Mouse (Mus musculus): ENCODE measurements around the gene Lmo7.
A peak's percentile ranks its signal among the peaks of the same experiment; 100 is the strongest.

Lmo7 gene

GRCm38 (mm10) chr14:101729237-101729971, at the start of gene Lmo7, which contains the start of gene Gm9922:
Lmo7 (plus strand) TSS chr14:101729957.
Gm9922 (minus strand) TSS chr14:101729814.
- peak; percentile 85 for DNase-seq (ENCODE audit: extremely low spot score)

DNA sequence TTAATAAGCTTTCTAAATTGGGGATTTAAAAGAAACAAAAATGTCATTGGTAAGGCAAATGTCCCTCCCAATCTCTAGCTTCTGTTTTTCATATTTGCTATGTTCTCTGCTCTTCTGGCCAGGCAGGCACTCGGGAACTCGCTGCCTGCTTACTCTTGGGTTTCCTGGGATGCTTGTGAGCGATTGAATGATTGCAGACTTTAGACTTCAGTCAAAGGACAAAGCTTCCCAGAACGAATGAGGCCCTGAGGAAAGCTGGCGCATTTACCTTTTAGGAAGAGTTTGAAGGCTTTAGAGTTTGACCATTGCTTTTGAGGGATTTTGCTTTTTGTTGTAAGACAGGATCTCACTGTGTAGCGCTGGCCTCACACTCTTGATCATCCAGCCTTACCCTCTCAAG, 42.1 kb upstream of the Lmo7 start:
- no peak for DNase-seq (ENCODE audit: extremely low spot score)

GRCm38 (mm10) chr14:101688406-101688805, 41.4 kb upstream of the Lmo7 start:
- DNase-seq (ENCODE audit: extremely low spot score), result no peak

DNA sequence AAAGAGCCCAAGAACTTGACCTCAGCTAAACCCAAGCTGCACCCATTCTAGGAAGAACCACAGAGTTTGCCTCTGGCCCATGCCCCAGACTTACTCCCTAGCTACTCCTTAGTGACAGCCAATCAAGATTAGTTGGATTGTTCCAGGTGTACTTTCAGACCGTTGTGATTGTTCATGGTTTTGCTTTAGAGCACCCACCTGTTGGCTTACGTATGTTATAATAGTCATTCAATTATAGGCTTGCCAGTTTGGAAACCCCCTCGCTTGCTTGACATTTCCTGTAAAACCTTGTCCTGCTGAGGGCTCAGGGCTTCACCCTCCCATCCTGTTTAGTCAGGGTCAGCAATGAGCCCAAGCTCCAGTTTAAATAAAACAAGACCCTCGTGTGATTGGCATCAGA, 25.3 kb upstream of the Lmo7 start:
- no peak for DNase-seq (ENCODE audit: extremely low spot score)

GRCm38 (mm10) chr14:101707088-101707487, 22.7 kb upstream of the Lmo7 start:
- DNase-seq (ENCODE audit: extremely low spot score), result no peak

DNA sequence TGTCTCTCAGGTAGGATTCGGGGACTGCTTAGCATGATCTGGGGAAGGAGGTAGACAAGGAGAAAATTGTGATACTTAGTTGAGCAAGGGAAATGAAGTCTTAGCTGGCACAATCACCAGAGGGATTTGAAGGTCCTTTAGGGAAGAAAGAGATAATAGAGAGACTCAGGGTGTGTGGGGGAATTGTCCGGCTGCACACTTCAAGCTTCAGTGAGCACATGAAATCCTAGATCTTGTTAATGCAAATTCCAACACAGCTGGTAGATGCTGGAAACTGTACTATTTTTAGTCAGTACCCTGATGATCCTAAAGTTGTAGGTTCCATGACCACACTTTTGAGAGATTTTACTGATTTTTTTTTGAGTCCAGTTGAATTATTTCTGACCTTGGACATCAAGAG, 15.3 kb upstream of the Lmo7 start:
- no peak for DNase-seq (ENCODE audit: extremely low spot score)

- DNase-seq (ENCODE audit: extremely low spot score), result no peak
These were observed 375 bp downstream of the Lmo7 start for GRCm38 (mm10) chr14:101729972-101730692.

DNA sequence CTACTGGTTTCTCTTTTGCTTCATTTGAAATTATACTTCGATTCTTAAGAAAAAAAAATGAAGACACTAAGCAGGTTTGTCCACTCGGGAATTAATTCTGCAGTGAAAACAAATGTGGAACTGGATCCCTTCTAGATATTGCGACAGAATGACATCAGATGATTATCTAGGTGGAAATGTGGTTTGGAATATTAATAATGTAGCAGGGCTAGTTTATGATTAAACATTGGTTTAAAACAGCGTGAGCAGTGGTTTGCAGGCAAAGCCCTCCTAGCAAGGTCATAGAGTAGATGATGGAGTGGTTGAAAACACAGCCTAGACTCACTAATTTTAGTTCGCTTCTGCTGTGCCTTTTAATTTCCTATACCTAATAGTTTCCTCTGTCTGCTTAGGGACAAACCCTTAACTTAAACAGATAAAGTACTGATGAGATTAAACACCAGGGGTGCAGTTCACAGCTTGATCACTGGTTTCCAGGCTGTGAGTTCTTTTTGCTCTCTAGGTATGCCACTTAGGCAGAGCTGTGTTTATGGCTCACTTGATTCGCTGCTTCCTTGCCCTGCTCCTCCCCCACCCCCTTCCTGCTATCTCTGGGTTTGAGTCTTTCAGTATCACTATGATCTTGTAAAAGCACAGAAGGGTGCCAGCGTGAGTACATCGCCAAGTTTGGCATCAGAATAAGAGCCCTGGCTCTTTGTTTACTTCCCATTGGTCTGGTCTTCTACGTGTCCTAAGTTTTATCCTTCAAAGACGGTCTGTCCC, 4.0 kb downstream of the Lmo7 start:
- peak; percentile 12 for DNase-seq (ENCODE audit: extremely low spot score)

DNA sequence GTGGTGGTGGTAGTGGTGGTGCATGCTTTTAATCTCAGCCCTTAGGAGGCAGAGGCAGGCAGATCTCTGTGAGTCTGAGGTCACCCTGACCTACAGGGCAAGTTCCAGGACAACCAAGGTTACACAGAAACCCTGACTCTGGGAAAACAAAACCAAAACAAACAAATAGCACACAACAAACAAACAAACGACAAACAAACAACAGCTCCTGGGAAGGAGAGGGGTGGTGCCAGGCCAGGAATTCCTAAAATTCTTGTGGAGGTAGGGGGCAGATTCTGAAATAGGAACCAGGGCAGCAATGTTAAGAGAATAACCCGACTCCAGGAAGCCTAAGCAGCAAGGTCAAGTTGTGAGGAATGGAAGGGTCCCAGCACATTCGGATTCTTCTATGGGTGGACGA, 7.7 kb downstream of the Lmo7 start:
- DNase-seq (ENCODE audit: extremely low spot score), result no peak

DNA sequence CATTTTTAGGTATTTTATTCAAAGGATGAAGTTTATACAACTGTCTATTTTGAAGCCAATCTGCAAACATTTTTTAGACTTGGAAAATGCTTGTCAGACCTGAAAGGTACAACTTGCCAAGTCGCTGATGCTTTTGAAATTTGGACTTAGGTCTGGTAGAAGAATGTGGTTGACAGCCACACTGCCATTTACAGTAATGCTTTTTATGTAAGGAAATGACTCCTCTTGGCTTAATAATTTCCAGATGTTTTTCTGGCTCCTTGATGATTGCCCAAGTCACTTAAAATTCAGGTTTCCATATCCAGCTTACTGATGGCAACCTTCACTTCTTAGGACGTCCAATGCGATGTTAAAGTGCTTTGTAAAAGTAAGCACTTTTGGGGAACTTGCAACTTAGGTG, 16.9 kb downstream of the Lmo7 start:
- DNase-seq (ENCODE audit: extremely low spot score), result no peak

GRCm38 (mm10) chr14:101747811-101748210, 18.1 kb downstream of the Lmo7 start:
- DNase-seq (ENCODE audit: extremely low spot score), result no peak

DNA sequence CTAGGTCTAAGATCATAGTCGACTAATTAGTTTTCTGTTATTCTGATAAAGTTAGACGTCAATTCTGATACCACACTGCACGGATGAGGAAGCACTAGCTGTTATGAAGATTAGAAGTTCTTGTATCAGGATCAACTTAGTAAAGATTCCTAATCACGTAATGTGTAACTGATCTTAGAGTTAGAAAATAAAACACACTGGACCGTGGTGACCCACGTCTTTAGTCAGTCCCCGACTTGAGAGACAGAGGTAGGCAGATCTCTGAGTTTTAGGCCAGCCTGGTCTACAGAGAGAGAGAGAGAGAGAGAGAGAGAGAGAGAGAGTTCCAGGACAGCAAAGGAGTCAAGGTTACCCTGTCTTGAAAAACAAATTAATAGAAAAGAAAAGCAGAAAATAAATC, 18.7 kb downstream of the Lmo7 start:
- no peak for DNase-seq (ENCODE audit: extremely low spot score)

DNA sequence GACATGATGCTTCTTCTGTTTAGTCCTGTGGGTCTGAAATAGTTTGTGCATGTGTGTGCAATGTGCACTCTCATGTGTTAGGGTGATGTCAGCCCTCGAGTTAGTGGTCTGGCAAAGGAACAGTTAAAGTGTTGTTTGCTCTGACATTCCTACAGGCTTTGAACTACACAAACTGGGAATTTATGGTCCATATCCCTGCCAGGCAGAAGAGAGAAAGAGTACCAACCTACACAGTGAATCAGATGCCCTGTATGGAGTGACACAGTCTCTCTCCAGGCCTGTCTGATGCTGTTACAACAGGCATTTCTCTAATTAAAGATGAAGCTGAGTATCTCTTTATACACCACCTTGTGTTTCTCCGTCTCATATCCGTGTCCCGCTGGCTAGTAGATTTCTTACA, 21.2 kb downstream of the Lmo7 start:
- no peak for DNase-seq (ENCODE audit: extremely low spot score)

DNA sequence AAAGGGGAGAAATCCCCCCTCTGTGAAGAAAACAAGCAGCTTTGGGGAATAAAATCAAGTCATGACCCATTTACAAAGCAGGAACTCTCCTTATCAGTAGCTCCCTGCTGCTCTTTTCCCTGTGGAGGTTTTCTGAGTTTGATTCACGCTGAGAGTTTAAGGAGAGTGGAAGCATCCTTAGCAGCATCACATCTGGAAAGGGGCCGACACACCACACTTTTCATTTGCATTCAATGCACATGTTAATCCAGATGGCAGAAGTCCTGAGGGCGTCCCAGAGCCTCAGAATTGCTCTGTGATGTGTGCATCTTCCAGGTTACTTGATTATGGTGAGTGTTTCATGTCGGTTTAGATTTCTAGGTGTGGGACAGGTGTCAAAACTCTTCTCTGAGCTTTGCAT, 25.7 kb downstream of the Lmo7 start:
- no peak for DNase-seq (ENCODE audit: extremely low spot score)

DNA sequence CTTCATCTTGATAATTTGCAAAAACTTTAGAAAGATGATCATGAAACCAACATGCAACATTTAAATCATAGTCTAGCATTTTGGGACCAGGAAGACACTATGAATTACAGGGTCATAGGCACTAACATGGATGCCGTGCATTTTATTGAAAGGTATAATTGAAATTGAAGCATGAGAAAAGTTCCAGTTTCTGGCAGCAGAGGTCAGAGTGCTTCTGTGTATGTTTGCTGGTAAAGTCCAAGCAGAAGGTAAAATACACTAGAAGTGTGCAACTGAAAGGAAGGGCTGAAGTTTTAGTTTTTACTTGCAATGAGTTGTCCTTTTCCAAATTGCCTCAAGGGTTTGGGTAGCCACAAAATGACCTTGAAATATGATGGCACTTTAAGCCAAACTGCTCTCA, 32.5 kb downstream of the Lmo7 start:
- DNase-seq (ENCODE audit: extremely low spot score), result no peak

DNA sequence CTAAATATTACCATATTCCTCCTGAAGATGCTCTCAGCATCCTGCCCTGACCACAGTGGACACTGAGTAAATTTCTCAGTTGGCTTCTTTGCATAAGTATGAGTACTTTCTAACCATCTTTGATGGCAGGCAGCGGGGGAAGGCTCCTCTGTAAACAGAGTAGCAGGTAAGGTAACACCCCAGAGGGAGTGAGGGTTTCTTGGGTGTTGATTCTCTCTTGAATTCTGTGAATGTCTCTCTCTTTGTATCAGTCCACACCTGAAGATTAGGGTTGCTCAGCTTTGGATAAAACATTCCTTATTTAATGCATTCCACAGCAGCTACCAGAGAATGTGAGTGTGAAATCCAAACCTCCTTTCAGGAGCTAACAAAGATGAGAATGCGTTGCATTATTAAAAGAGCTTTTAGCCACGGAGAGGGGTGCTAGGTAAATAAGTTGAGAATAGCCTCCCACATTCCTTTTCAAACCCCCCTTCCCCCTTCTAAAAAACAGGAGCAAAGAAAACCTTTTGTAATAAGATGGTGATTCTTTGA, 34.1 kb downstream of the Lmo7 start:
- no peak for DNase-seq (ENCODE audit: extremely low spot score)

DNA sequence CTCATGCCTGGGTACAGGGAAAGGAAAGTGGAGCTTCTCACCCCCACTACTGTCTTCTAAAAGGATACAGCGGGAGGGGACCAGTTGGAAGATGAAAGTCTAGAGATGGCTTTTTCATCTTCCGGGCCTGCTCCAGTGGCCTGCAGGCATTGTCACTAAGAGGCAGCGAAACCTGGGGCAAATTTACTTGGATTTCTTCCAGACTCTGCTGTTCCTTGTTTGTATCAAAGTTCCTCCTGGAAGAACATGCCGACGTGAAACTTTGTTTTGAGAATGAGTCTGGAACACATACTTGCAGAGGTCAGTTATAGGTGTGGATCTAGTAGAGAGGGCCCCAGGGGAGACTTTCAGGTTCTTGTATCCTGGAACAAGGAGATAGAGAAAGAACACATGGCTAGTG, 41.6 kb downstream of the Lmo7 start:
- DNase-seq (ENCODE audit: extremely low spot score), result no peak

GRCm38 (mm10) chr14:101771756-101772155, 42.0 kb downstream of the Lmo7 start:
- DNase-seq (ENCODE audit: extremely low spot score), result no peak

GRCm38 (mm10) chr14:101774631-101775030, 44.9 kb downstream of the Lmo7 start:
- peak; percentile 10 for DNase-seq (ENCODE audit: extremely low spot score)

GRCm38 (mm10) chr14:101776296-101777128, 46.8 kb downstream of the Lmo7 start:
- DNase-seq (ENCODE audit: extremely low spot score), result no peak

DNA sequence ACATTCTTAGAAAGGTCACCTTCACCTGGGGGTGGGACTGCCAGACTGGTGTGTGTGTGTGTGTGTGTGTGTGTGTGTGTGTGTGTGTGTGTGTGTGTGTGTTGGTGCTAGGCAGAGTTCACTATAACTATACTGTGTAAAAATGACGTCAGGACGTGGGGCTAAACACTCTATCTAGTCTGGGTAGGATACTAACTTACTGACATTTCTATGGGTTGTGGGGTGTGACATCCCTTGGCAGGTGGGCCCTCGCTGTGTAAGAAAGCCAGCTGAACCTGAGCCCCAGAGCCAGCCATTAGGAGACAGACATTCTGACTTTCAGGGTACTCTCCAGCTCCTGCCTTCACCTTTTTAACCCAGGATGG, 47.4 kb downstream of the Lmo7 start:
- no peak for DNase-seq (ENCODE audit: extremely low spot score)

DNA sequence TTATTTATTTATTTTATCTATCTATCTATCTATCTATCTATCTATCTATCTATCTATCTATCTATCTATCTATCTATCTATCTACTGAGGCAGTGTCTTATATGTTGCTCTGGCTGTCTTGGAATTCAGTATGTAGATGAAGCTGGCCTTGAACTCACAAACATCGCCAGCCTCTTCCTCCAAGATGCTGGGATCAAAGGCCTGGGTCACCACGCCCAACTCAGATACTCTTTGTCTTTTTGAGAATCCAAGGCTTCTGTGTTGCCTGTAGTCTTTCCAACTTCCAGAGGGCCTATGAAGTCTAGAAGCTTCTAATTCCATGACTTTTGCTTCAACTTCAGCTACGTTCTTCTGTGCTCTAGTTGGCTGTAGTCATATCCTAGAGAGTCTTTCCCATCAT, 48.7 kb downstream of the Lmo7 start:
- DNase-seq (ENCODE audit: extremely low spot score), result no peak

All from embryo, embryonic 9.5 days (tissue).